Mouse (Mus musculus): Measurements from ENCODE around the gene Ccdc92b.

- TF ChIP-seq CTCF (IDR thresholded peaks at IDR 0.05; ENCODE audit: borderline replicate concordance, extremely low read depth, insufficient read depth, insufficient read length) (no peak), POLR2A (IDR thresholded peaks at IDR 0.05; ENCODE audit: borderline replicate concordance, extremely low read depth, insufficient read depth, insufficient read length, poor library complexity, severe bottlenecking) (no peak)
Measured at GRCm38 (mm10) chr11:74602286-74602685, 17.1 kb upstream of the Ccdc92b start.
